7 mouse cellular contexts compared by ENCODE assay signal in genomic region chr16:33965878-33966537, GRCm38 (mm10). TPM values are rescaled to one million over a fixed set of nuclear protein-coding genes. Genes with fewer than 3 reads are reported as not detected.
DNase-seq lines count a peak whose midpoint lies in the region; ATAC-seq lines count a peak whose summit lies in the region.

No protein-coding gene starts in this region.

- H3K9ac ChIP-seq in forebrain, embryonic 14.5 days (ENCODE audit: low read length): peak overlapping the region; percentile 85
- peak overlapping the region; percentile 87 for H3K9ac ChIP-seq in limb, embryonic 13.5 days
- H3K9ac ChIP-seq in stomach, embryonic 14.5 days (replicated peaks; ENCODE audit: low read depth, low read length): peak overlapping the region; percentile 68

- peak overlapping the region; percentile 80 for H3K4me3 ChIP-seq in forebrain, embryonic 14.5 days (ENCODE audit: low read depth, low read length)
- H3K4me3 ChIP-seq in limb, embryonic 13.5 days: peak overlapping the region; percentile 84
- peak overlapping the region; percentile 93 for H3K4me3 ChIP-seq in stomach, embryonic 14.5 days (ENCODE audit: low read depth, low read length)

- H3K36me3 ChIP-seq in forebrain, embryonic 14.5 days (ENCODE audit: control insufficient read depth, insufficient read depth, low read length): peaks cover 28% of the 10 kb centered on the region
- peaks cover 25% of the 10 kb centered on the region for H3K36me3 ChIP-seq in limb, embryonic 13.5 days
- H3K36me3 ChIP-seq in stomach, embryonic 14.5 days (ENCODE audit: control insufficient read depth, insufficient read depth, low read length): peaks cover 19% of the 10 kb centered on the region

- no peak overlapping the region for H3K27ac ChIP-seq in forebrain, embryonic 14.5 days (ENCODE audit: low read depth, low read length)
- H3K27ac ChIP-seq in limb, embryonic 13.5 days: 0 out of 2 replicates have a peak overlapping the region, but pooled peaks have one; percentile 44
- peak overlapping the region; percentile 64 for H3K27ac ChIP-seq in stomach, embryonic 14.5 days (ENCODE audit: low read length)

- whole genome bisulfite sequencing in forebrain, embryonic 14.5 days: 14% methylated on average over 15 of the region's 15 CpGs
- WGBS in limb, embryonic 13.5 days: 7% methylated on average over 15 of the region's 15 CpGs
- WGBS in stomach, embryonic 14.5 days: 6% methylated on average over 15 of the region's 15 CpGs

- peak; percentile 45 to 49 for DNase-seq in right cerebral cortex, adult 2 months (ENCODE audit: low spot score in 2 of 2)
- no peak for DNase-seq in right cerebral cortex, postnatal 36 days (ENCODE audit: low spot score in 2 of 2)
- peak; percentile 68 for DNase-seq in adrenal gland, postnatal 10 days
- DNase-seq in forebrain, embryonic 14.5 days (ENCODE audit: low spot score): peak; percentile 25
- DNase-seq in spleen, adult 18-20 months: no peak

- peaks cover 8% of the 10 kb centered on the region; the same call in 1 of the 2 replicates for H3K4me1 ChIP-seq in forebrain, embryonic 14.5 days (ENCODE audit: control insufficient read depth, insufficient read depth, low read length)
- H3K4me1 ChIP-seq in limb, embryonic 13.5 days: peaks cover 12% of the 10 kb centered on the region
- peaks cover 5% of the 10 kb centered on the region; the same call in 1 of the 2 replicates for H3K4me1 ChIP-seq in stomach, embryonic 14.5 days (ENCODE audit: control insufficient read depth, insufficient read depth, low read length)

- H3K9me3 ChIP-seq in forebrain, embryonic 14.5 days (replicated peaks; ENCODE audit: control insufficient read depth, low read length): no peaks in the 10 kb centered on the region
- H3K9me3 ChIP-seq in limb, embryonic 13.5 days: no peaks in the 10 kb centered on the region
- no peaks in the 10 kb centered on the region for H3K9me3 ChIP-seq in stomach, embryonic 14.5 days (ENCODE audit: control insufficient read depth, low read depth, low read length)

- H3K4me2 ChIP-seq in forebrain, embryonic 14.5 days (ENCODE audit: low read length): peak overlapping the region; percentile 91
- H3K4me2 ChIP-seq in limb, embryonic 13.5 days (replicated peaks): peak overlapping the region; percentile 79
- H3K4me2 ChIP-seq in stomach, embryonic 14.5 days (replicated peaks; ENCODE audit: low read depth, low read length): peak overlapping the region; percentile 77

- H3K27me3 ChIP-seq in forebrain, embryonic 14.5 days (replicated peaks; ENCODE audit: control insufficient read depth, insufficient read depth, low read length): no peaks in the 10 kb centered on the region
- H3K27me3 ChIP-seq in limb, embryonic 13.5 days: no peaks in the 10 kb centered on the region
- no peaks in the 10 kb centered on the region for H3K27me3 ChIP-seq in stomach, embryonic 14.5 days (ENCODE audit: control insufficient read depth, insufficient read depth, low read length)

- ATAC-seq in forebrain, embryonic 14.5 days: peak; percentile 16; the same call in 1 of the 2 replicates
- ATAC-seq in limb, embryonic 13.5 days (ENCODE audit: low FRiP score, low read depth): no peak
- no peak for ATAC-seq in stomach, embryonic 14.5 days (ENCODE audit: insufficient number of reproducible peaks, insufficient read depth, low FRiP score, low read depth)

RNA-seq across cellular contexts. Expression of gene Umps, which starts 0.8 kb away (rescaled TPM):
- 10 to 100 TPM; 31.9 to 36.4 TPM for total RNA-seq in adrenal gland, postnatal 10 days (2021)
- polyA plus RNA-seq in forebrain, embryonic 14.5 days (2014; fragmentation: Nextera tagmentation; extraction: Ambion mirVana): 35.1 and 39.6 TPM in 2 replicates
- 57.8 and 58.2 TPM in 2 replicates for polyA plus RNA-seq in limb, embryonic 13.5 days (2015; fragmentation: Nextera tagmentation; extraction: Ambion mirVana)
- polyA plus RNA-seq in stomach, embryonic 14.5 days (2014; fragmentation: Nextera tagmentation; extraction: Ambion mirVana): 62.9 and 65.7 TPM in 2 replicates

Comparison
In these comparisons a context has a peak if more than half of its experiments do, and no peak if none do; other contexts are left out.
1. DNase-seq: peak in right cerebral cortex, adult 2 months (2 of 2), adrenal gland, postnatal 10 days (single experiment) and forebrain, embryonic 14.5 days (single experiment); none in right cerebral cortex, postnatal 36 days (0 of 2) and spleen, adult 18-20 months (0 of 2).
2. Peak in every context shown above with its lines, with median percentiles within 50 percentile points of each other: H3K4me2 ChIP-seq, H3K4me3 ChIP-seq and H3K9ac ChIP-seq.